ENCODE assay signal across 11 mouse cellular contexts in the genomic region with DNA sequence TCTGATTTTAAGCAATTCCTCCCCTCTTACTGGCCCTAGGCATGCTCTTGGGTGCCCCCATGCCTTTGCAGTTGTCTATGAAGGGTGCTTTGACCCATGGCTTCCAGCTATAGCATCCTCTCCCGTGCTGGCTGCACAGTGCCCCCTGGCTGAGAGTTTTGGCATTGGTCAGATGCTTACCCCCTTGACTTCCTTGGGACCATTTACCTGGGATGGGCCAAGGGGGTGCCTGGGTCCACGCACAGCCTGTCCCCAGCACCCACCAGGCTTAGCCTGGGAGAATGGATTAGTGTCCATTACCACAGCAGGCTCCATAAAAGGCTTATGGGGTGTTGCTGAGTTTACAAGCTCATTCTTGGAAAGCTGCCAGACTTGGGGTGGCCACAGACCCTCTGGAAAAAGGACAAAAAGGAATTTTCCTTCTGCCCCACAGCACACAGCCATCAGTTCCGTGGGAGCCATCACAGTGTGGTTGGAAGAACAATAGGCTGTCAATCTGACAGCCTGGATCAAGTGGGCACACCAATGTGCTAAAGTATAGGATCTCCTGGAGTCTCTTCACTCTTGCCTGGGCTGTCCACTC. TPM values are rescaled to one million over a fixed set of nuclear protein-coding genes. Genes with fewer than 3 reads are reported as not detected.
DNase-seq lines count a peak whose midpoint lies in the region; ATAC-seq and TF ChIP-seq lines count a peak whose summit lies in the region.
"Had no signal": no experiment of that assay in that cellular context is flagged by ENCODE, and none has a peak within 500 bp of the region (broad histone marks: within the 10 kb centered on the region; RNA-seq: fewer than 3 reads in every experiment).

No protein-coding gene starts in this region.

- 66% methylated on average over 3 of the region's 3 CpGs for WGBS in heart, postnatal 0 days
- 41% methylated on average over 3 of the region's 3 CpGs for WGBS in midbrain, embryonic 14.5 days

- TF ChIP-seq CTCF in heart, postnatal 0 days (IDR thresholded peaks at IDR 0.05; ENCODE audit: low read depth) = peak; percentile 24
- peak; percentile 55 for TF ChIP-seq CTCF in E14TG2a.4 (conservative IDR thresholded peaks at IDR 0.05; ENCODE audit: low read length)

- TF ChIP-seq EP300 in heart, postnatal 0 days (IDR thresholded peaks at IDR 0.05; ENCODE audit: low read depth) = no peak

- H3K4me1 ChIP-seq in heart, postnatal 0 days (ENCODE audit: control insufficient read depth, insufficient read depth) = no peaks in the 10 kb centered on the region
- peaks cover 2% of the 10 kb centered on the region; the same call in 1 of the 2 replicates for H3K4me1 ChIP-seq in E14TG2a.4 (replicated peaks; ENCODE audit: low read depth, low read length)
- H3K4me1 ChIP-seq in midbrain, embryonic 14.5 days (ENCODE audit: control insufficient read depth, insufficient read depth, low read length) = no peaks in the 10 kb centered on the region

- intact Hi-C loops in heart, postnatal 36 days (cut with DNase I) = no loop called here

- H3K36me3 ChIP-seq in heart, postnatal 0 days (replicated peaks; ENCODE audit: control insufficient read depth, insufficient read depth, low read length) = no peaks in the 10 kb centered on the region
- no peaks in the 10 kb centered on the region for H3K36me3 ChIP-seq in E14TG2a.4 (ENCODE audit: insufficient read depth, low read length)
- H3K36me3 ChIP-seq in midbrain, embryonic 14.5 days (ENCODE audit: control insufficient read depth, insufficient read depth, low read length) = no peaks in the 10 kb centered on the region

- H3K9me3 ChIP-seq in heart, postnatal 0 days (replicated peaks; ENCODE audit: control insufficient read depth, low read length) = no peaks in the 10 kb centered on the region
- no peaks in the 10 kb centered on the region for H3K9me3 ChIP-seq in E14TG2a.4 (ENCODE audit: low read length)
- no peaks in the 10 kb centered on the region for H3K9me3 ChIP-seq in midbrain, embryonic 14.5 days (ENCODE audit: control insufficient read depth, low read length)

- no peak overlapping the region for H3K4me3 ChIP-seq in heart, postnatal 0 days (ENCODE audit: low read depth, low read length)
- no peak overlapping the region for H3K4me3 ChIP-seq in E14TG2a.4 (replicated peaks; ENCODE audit: low read length)
- H3K4me3 ChIP-seq in midbrain, embryonic 14.5 days (replicated peaks; ENCODE audit: low read depth, low read length) = no peak overlapping the region

- H3K27ac ChIP-seq in heart, postnatal 0 days (ENCODE audit: low read depth) = no peak overlapping the region
- H3K27ac ChIP-seq in midbrain, embryonic 14.5 days (replicated peaks; ENCODE audit: low read depth, low read length) = no peak overlapping the region

- no peaks in the 10 kb centered on the region for H3K27me3 ChIP-seq in heart, postnatal 0 days (ENCODE audit: control insufficient read depth, insufficient read depth, low read length)
- no peaks in the 10 kb centered on the region for H3K27me3 ChIP-seq in E14TG2a.4 (ENCODE audit: insufficient read depth, low read length)
- no peaks in the 10 kb centered on the region for H3K27me3 ChIP-seq in midbrain, embryonic 14.5 days (ENCODE audit: control insufficient read depth, insufficient read depth, low read length)

- no peak for ATAC-seq in heart, postnatal 0 days (ENCODE audit: insufficient read depth, low read depth)
- 0 out of 2 replicates have a peak, but pooled peaks have one; percentile 45 for ATAC-seq in erythroid progenitor cell, adult 5-6 weeks (replicated peaks; ENCODE audit: low FRiP score, poor library complexity, severe bottlenecking)
- ATAC-seq in midbrain, embryonic 14.5 days (ENCODE audit: low FRiP score, low TSS enrichment) = no peak

- DNase-seq in heart, postnatal 0 days (ENCODE audit: low spot score) = no peak
- DNase-seq in heart, postnatal 36 days = no peak
- peak; percentile 21 for DNase-seq in midbrain, embryonic 14.5 days
- DNase-seq in natural killer cell, adult 2 months (ENCODE audit: low spot score in 2 of 2) = no peak
- DNase-seq in right cerebral cortex, postnatal 10 days (ENCODE audit: low spot score in 2 of 2) = no peak
- no peak for DNase-seq in ovary, adult 18-20 months (ENCODE audit: low spot score)
- DNase-seq: right cerebral cortex, postnatal 25 days had no signal

- no peak overlapping the region for H3K4me2 ChIP-seq in heart, postnatal 0 days (ENCODE audit: low read depth, low read length)
- H3K4me2 ChIP-seq in midbrain, embryonic 14.5 days (ENCODE audit: low read length) = no peak overlapping the region

- H3K9ac ChIP-seq in heart, postnatal 0 days (replicated peaks; ENCODE audit: low read depth, low read length) = no peak overlapping the region
- no peak overlapping the region for H3K9ac ChIP-seq in midbrain, embryonic 14.5 days (replicated peaks; ENCODE audit: low read length)

RNA-seq across cellular contexts. Expression of a gene that starts 22.9 kb away (rescaled TPM):
- not detected in 2 replicates for total RNA-seq in heart, postnatal 0 days (2014; rRNA removed; ENCODE audit: low replicate concordance)
- not detected in 2 replicates for polyA plus RNA-seq in heart, postnatal 0 days (2015; fragmentation: Nextera tagmentation; extraction: Ambion mirVana)
- total RNA-seq in heart, postnatal 36 days (2021) = not detected
- not detected in 2 replicates for total RNA-seq in erythroid progenitor cell, adult 5-6 weeks (2015; ENCODE audit: low replicate concordance)
- total RNA-seq in erythroid progenitor cell, adult 5-6 weeks (2017; ENCODE audit: low replicate concordance) = not detected in 2 replicates
- not detected in 2 replicates for polyA plus RNA-seq in midbrain, embryonic 14.5 days (2014; fragmentation: Nextera tagmentation; extraction: Ambion mirVana)
- polyA plus RNA-seq: heart, embryonic 14.5 days; lung, embryonic 16.5 days had no signal
